Comparison of ENCODE assay signal across 28 mouse cellular contexts in genomic region chr9:40622793-40623192, GRCm38 (mm10). TPM values are rescaled to one million over a fixed set of nuclear protein-coding genes. Genes with fewer than 3 reads are reported as not detected.
DNase-seq lines count a peak whose midpoint lies in the region; ATAC-seq and TF ChIP-seq lines count a peak whose summit lies in the region.
"Had no signal": no experiment of that assay in that cellular context is flagged by ENCODE, and none has a peak within 500 bp of the region (broad histone marks: within the 10 kb centered on the region; RNA-seq: fewer than 3 reads in every experiment).

No protein-coding gene starts in this region.

- no peaks in the 10 kb centered on the region; the same call in 1 of the 2 replicates for H3K4me1 ChIP-seq in liver, postnatal 0 days (ENCODE audit: insufficient read depth)
- H3K4me1 ChIP-seq in hindbrain, embryonic 16.5 days (ENCODE audit: control insufficient read depth, insufficient read depth, low read depth, low read length) = peaks cover 4% of the 10 kb centered on the region

- ATAC-seq in liver, postnatal 0 days = no peak
- 0 out of 2 replicates have a peak, but pooled peaks have one; percentile 47 for ATAC-seq in common myeloid progenitor, adult 5-6 weeks (replicated peaks; ENCODE audit: low read depth, poor library complexity, severe bottlenecking)
- ATAC-seq in megakaryocyte, adult 5-6 weeks (ENCODE audit: poor library complexity, severe bottlenecking) = peak; percentile 40
- no peak for ATAC-seq in hindbrain, embryonic 16.5 days
- ATAC-seq: forebrain, embryonic 13.5 days; forebrain, embryonic 15.5 days had no signal

- H3K9ac ChIP-seq in liver, postnatal 0 days (replicated peaks) = no peak overlapping the region
- no peak overlapping the region for H3K9ac ChIP-seq in hindbrain, embryonic 16.5 days (ENCODE audit: low read depth, low read length)
- H3K9ac ChIP-seq: embryonic facial prominence, embryonic 12.5 days; forebrain, embryonic 13.5 days; forebrain, embryonic 15.5 days; forebrain, postnatal 0 days had no signal

- no peaks in the 10 kb centered on the region for H3K36me3 ChIP-seq in liver, postnatal 0 days (replicated peaks; ENCODE audit: insufficient read depth, low read length)
- no peaks in the 10 kb centered on the region for H3K36me3 ChIP-seq in hindbrain, embryonic 16.5 days (ENCODE audit: control insufficient read depth, insufficient read depth, low read length)
- H3K36me3 ChIP-seq: embryonic facial prominence, embryonic 10.5 days; embryonic facial prominence, embryonic 12.5 days; forebrain, embryonic 15.5 days had no signal

- 0 out of 2 replicates have a peak overlapping the region, but pooled peaks have one; percentile 15 for H3K4me2 ChIP-seq in liver, postnatal 0 days (ENCODE audit: low read depth, low read length)
- H3K4me2 ChIP-seq in hindbrain, embryonic 16.5 days (ENCODE audit: low read length) = no peak overlapping the region
- H3K4me2 ChIP-seq: embryonic facial prominence, embryonic 12.5 days; forebrain, embryonic 13.5 days; forebrain, embryonic 15.5 days had no signal

- no peak for TF ChIP-seq EP300 in liver, postnatal 0 days (IDR thresholded peaks at IDR 0.05; ENCODE audit: low read depth)

- no peak overlapping the region for H3K4me3 ChIP-seq in liver, postnatal 0 days (ENCODE audit: low read depth, low read length)
- no peak overlapping the region for H3K4me3 ChIP-seq in gastrocnemius, adult 2 months
- no peak overlapping the region for H3K4me3 ChIP-seq in hindbrain, embryonic 16.5 days (ENCODE audit: low read length)
- H3K4me3 ChIP-seq: embryonic facial prominence, embryonic 10.5 days; embryonic facial prominence, embryonic 12.5 days; forebrain, embryonic 13.5 days; forebrain, embryonic 15.5 days had no signal

- H3K27me3 ChIP-seq in liver, postnatal 0 days (ENCODE audit: insufficient read depth, low read length) = no peaks in the 10 kb centered on the region
- H3K27me3 ChIP-seq in hindbrain, embryonic 16.5 days (replicated peaks; ENCODE audit: control insufficient read depth, insufficient read depth, low read length) = no peaks in the 10 kb centered on the region
- H3K27me3 ChIP-seq: embryonic facial prominence, embryonic 12.5 days; forebrain, embryonic 13.5 days; forebrain, embryonic 15.5 days had no signal

- TF ChIP-seq CTCF in liver, postnatal 0 days (IDR thresholded peaks at IDR 0.05; ENCODE audit: low read depth) = no peak
- TF ChIP-seq CTCF in gastrocnemius, adult 2 months (IDR thresholded peaks at IDR 0.05) = no peak

- H3K9me3 ChIP-seq in liver, postnatal 0 days (ENCODE audit: low read length) = no peaks in the 10 kb centered on the region
- no peaks in the 10 kb centered on the region for H3K9me3 ChIP-seq in hindbrain, embryonic 16.5 days (ENCODE audit: control insufficient read depth, low read length)
- H3K9me3 ChIP-seq: embryonic facial prominence, embryonic 10.5 days; embryonic facial prominence, embryonic 12.5 days; forebrain, embryonic 13.5 days; forebrain, embryonic 15.5 days had no signal

- no peak overlapping the region for H3K27ac ChIP-seq in liver, postnatal 0 days (ENCODE audit: low read depth)
- H3K27ac ChIP-seq in gastrocnemius, adult 2 months = no peak overlapping the region
- no peak overlapping the region for H3K27ac ChIP-seq in hindbrain, embryonic 16.5 days (ENCODE audit: low read depth, low read length)
- H3K27ac ChIP-seq: embryonic facial prominence, embryonic 10.5 days; embryonic facial prominence, embryonic 12.5 days; forebrain, embryonic 13.5 days; forebrain, embryonic 15.5 days had no signal

- intact Hi-C loops in gastrocnemius, adult 2 months (cut with DNase I) = no loop called here
- intact Hi-C loops in left cerebral cortex, postnatal 10 days (cut with DNase I) = no loop called here

- 71% methylated on average over 4 of the region's 4 CpGs for WGBS in liver, postnatal 0 days (ENCODE audit: insufficient replicate concordance)
- WGBS in hindbrain, embryonic 16.5 days = 88% methylated on average over 4 of the region's 4 CpGs

- DNase-seq in liver, postnatal 0 days = no peak
- DNase-seq in liver (no peak), 416B (ENCODE audit: low read depth) (peak; percentile 47)
- no peak for DNase-seq in gastrocnemius, adult 2 months
- DNase-seq in left cerebral cortex, postnatal 10 days (ENCODE audit: extremely low spot score in 1 of 2, low spot score in 2 of 2) = no peak
- DNase-seq: adrenal gland, adult 8-10 months; adrenal gland, postnatal 14 days; adrenal gland, postnatal 36 days; cerebellum, adult 11 months; cerebellum, adult 18-20 months; cerebellum, adult 8-10 months; cerebellum, adult 9-11 months; cerebellum, postnatal 14 days; cerebellum, postnatal 36 days; forebrain, postnatal 0 days had no signal

RNA-seq across cellular contexts. Expression of gene Gm21915, which starts 47.6 kb away (rescaled TPM):
- polyA plus RNA-seq in liver, postnatal 0 days (2015; fragmentation: Nextera tagmentation; extraction: Ambion mirVana) = not detected in 2 replicates
- not detected in 2 replicates for total RNA-seq in common myeloid progenitor, adult 5-6 weeks (2017)
- total RNA-seq in megakaryocyte, adult 5-6 weeks (2015) = not detected in 2 replicates
- not detected in 2 replicates for total RNA-seq in megakaryocyte, adult 5-6 weeks (2017)
- not detected for total RNA-seq in gastrocnemius, adult 2 months (2021)
- total RNA-seq in left cerebral cortex, postnatal 10 days (2021) = not detected
- not detected in 2 replicates for polyA plus RNA-seq in hindbrain, embryonic 16.5 days (2015; fragmentation: Nextera tagmentation; extraction: Ambion mirVana)
- total RNA-seq: adrenal gland, adult 8-10 months; adrenal gland, postnatal 14 days; adrenal gland, postnatal 36 days; forebrain, postnatal 0 days; MEL had no signal
- polyA plus RNA-seq: brain, embryonic 14.5 days; C2C12; cortical plate, adult 2 months; embryonic facial prominence, embryonic 10.5 days; embryonic facial prominence, embryonic 12.5 days; embryonic facial prominence, embryonic 14.5 days; forebrain, embryonic 11.5 days; forebrain, embryonic 13.5 days; forebrain, embryonic 15.5 days; forebrain, postnatal 0 days had no signal

Comparison
In these comparisons a context has a peak if more than half of its experiments do, and no peak if none do; other contexts are left out.
1. ATAC-seq: peak in common myeloid progenitor, adult 5-6 weeks (single experiment) and megakaryocyte, adult 5-6 weeks (single experiment); none in liver, postnatal 0 days (single experiment) and hindbrain, embryonic 16.5 days (single experiment).